Mouse (Mus musculus) G1E (cell line): ENCODE results near the gene Gpr68.

Experiments
- CTCF ChIP-seq: IDR thresholded peaks from 2 replicates; pipeline ENCODE4 v1.5.1; 2012; ENCODE audit warnings: low read depth, low read length, inconsistent platforms, mixed read lengths
- GATA2 ChIP-seq: IDR thresholded peaks from 2 replicates; pipeline ENCODE4 v1.6.1; 2012; ENCODE audit warnings: low read depth, low read length, inconsistent platforms, borderline replicate concordance
- POLR2AphosphoS5 ChIP-seq: IDR thresholded peaks from 2 replicates; pipeline ENCODE4 v1.6.1; 2012; ENCODE audit warnings: low read depth, low read length, inconsistent platforms; ENCODE audit not compliant: insufficient replicate concordance

- TF ChIP-seq CTCF (peak; percentile 94), POLR2AphosphoS5 (no peak), GATA2 (no peak)
Observed at GRCm38 (mm10) chr12:100841211-100841792, 66.7 kb downstream of the Gpr68 start.
